Mouse (Mus musculus) gastrocnemius, postnatal 25 days (tissue): ENCODE data around the gene Wdr47. TPM values are rescaled to one million over a fixed set of nuclear protein-coding genes. Genes with fewer than 3 reads are reported as not detected.

Experiments used
- microRNA-seq, 2 experiments: library from miRNA; unstranded; fragments of <30 nt; microRNA quantifications; one replicate each; pipeline ENCODE4 v1.2.0; 2021; ENCODE audit warnings: borderline replicate concordance in 2 of 2
- total RNA-seq, 2 experiments: library from RNA; stranded (reverse); gene quantifications; 1 replicate in 1 of 2; 2 replicates in 1 of 2; pipeline ENCODE4 v1.2.3; 2021

Wdr47 gene
- total RNA-seq, 2 experiments from 2014 or later: 3.0 to 6.4 TPM

Small RNA genes within 50 kb of the gene (microRNA-seq; reads per million reads assigned to microRNA genes)
- gene Gm22860: 0 reads per million in 2 experiments

Other genes with a start within 250 kb of the Wdr47 start
- not detected for gene Mybphl, start 226.4 kb upstream of the Wdr47 start, total RNA-seq
- under 1 TPM in 1 of 2 experiments, not detected in 1; 0.32 TPM for gene Psrc1, start 207.4 kb upstream of the Wdr47 start, total RNA-seq
- 1 to 10 TPM; 4.8 to 5.9 TPM for gene Celsr2, start 175.7 kb upstream of the Wdr47 start, total RNA-seq
- gene Sars, start 146.1 kb upstream of the Wdr47 start, total RNA-seq: 100 to 1,000 TPM; 105 to 114 TPM
- gene 1700013F07Rik, start 57.1 kb upstream of the Wdr47 start, total RNA-seq: not detected
- gene 5330417C22Rik, start 54.7 kb upstream of the Wdr47 start, total RNA-seq: not detected
- gene Tmem167b, start 28.8 kb upstream of the Wdr47 start, total RNA-seq: 10 to 100 TPM; 13.0 to 15.1 TPM
- 10 to 100 TPM; 17.6 to 18.3 TPM for gene Taf13, start 19.6 kb upstream of the Wdr47 start, total RNA-seq
- gene Clcc1, start 62.6 kb downstream of the Wdr47 start, total RNA-seq: 10 to 100 TPM; 32.0 to 32.5 TPM
- 1 to 10 TPM; 4.4 to 4.7 TPM for gene Gpsm2, start 131.0 kb downstream of the Wdr47 start, total RNA-seq
- under 1 TPM; 0.19 to 0.20 TPM for gene Aknad1, start 148.4 kb downstream of the Wdr47 start, total RNA-seq
- gene Stxbp3, start 249.2 kb downstream of the Wdr47 start, total RNA-seq: 10 to 100 TPM; 23.5 to 26.4 TPM